Mouse (Mus musculus) brain, embryonic 14.5 days (tissue): ENCODE data around the gene Dusp5. TPM values are rescaled to one million over a fixed set of nuclear protein-coding genes. Genes with fewer than 3 reads are reported as not detected.
A peak's percentile ranks its signal among the peaks of the same experiment; 100 is the strongest.

Source experiments
- DNase-seq: peaks from one replicate; pipeline ENCODE4 v3.0.0-alpha.2; 2011; ENCODE audit warnings: low read depth
- CTCF ChIP-seq: fragments of 200-500 bp; IDR thresholded peaks from 2 replicates; pipeline ENCODE4 v1.5.1; 2012; ENCODE audit warnings: inconsistent platforms, mild to moderate bottlenecking, moderate library complexity, borderline replicate concordance; ENCODE audit not compliant: insufficient read depth, insufficient read length; ENCODE audit errors: extremely low read depth
- POLR2A ChIP-seq: fragments of 200-500 bp; IDR thresholded peaks from 2 replicates; pipeline ENCODE4 v1.6.1; 2012; ENCODE audit warnings: mild to moderate bottlenecking, inconsistent platforms, borderline replicate concordance; ENCODE audit not compliant: poor library complexity, insufficient read depth, insufficient read length, severe bottlenecking; ENCODE audit errors: extremely low read depth
- polyA plus RNA-seq: library from polyadenylated mRNA; depleted of rRNA; stranded (reverse); fragments of >200 nt; gene quantifications from 2 replicates; pipeline ENCODE4 v1.2.3, GENCODE M21; 2012

Gene Dusp5
- polyA plus RNA-seq, 1 experiment = 2.5 TPM

DNA sequence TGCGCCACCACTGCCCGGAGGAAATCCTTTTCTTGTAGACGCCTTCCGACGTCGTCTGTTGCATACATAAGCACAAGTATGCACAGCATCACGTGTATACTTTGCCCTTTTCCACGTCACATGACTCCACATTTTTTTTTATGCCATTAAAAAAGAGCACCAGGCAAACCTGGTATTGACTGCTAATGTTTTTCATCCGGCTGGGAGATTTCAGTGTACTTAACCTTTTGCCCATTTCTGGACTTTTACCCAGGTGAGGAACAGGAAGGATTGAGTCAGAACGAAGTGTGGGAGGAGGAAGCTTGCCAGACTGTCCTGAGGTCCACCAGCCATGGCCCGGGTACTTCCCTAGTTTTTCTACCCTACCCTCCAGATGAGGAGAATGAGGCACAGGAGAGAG is 25.5 kb downstream of the Dusp5 start:
- DNase-seq = no peak

DNA sequence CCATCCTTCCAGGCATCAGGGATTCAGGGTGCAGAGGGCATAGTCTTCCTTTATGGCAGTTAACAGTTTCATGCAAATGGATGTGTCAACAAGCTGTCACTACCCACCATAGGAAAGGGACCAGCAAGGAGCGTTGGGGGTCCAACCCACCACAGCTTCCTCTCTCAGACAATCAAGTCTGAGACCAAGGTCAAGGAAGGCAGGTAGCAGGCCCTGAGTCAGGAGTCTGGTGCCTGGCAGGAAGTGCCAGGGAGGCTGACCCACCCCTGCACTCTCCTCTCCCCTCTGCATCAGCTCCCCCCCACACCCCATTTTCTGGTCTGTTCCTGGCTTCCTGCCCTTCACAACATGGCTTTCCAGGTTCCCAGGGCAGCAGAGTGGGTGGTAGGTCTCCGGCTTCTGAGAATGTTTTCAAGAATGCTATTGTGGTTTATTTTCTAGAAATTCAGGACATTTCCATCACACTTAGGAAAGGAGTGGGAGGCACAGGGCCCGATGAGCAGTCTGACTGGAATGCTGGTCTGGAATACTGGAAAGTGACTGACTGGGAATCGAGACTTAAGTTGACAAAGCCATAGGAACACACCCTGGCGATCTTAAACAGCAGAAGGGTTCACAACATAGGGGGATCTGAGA is 26.2 kb downstream of the Dusp5 start:
- TF ChIP-seq CTCF (no peak), POLR2A (no peak)
- no peak for DNase-seq

More for the DNA sequence above, 25.5 kb downstream of the Dusp5 start:
- no peak for TF ChIP-seq CTCF
- no peak for TF ChIP-seq POLR2A

DNA sequence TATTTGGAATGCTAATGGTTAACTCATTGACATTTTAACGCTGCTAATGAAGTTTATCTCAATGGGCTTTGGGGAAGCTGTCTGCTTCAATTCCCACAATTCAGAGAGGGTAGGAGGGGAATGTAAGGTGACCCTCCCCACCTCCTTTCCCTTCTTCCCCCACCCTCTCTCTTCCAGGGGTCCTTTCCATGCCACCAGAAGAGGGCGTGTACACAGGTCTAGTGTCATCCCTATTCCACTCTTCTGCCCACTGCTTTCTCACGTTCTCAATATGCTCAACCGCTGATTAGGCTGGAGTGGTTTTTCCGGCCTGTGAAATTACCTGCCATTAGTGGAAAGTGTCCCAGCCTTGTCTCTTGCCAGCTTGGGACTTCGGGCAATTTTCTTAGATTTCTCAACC is 27.9 kb downstream of the Dusp5 start:
- TF ChIP-seq POLR2A (no peak), CTCF (no peak)
- no peak for DNase-seq

GRCm38 (mm10) chr19:53557267-53557936 is 28.5 kb downstream of the Dusp5 start:
- TF ChIP-seq CTCF (no peak), POLR2A (no peak)
- DNase-seq = no peak

GRCm38 (mm10) chr19:53560436-53560835 is 31.5 kb downstream of the Dusp5 start:
- no peak for TF ChIP-seq POLR2A
- no peak for TF ChIP-seq CTCF

GRCm38 (mm10) chr19:53564174-53564573 is 35.3 kb downstream of the Dusp5 start:
- no peak for DNase-seq
- TF ChIP-seq CTCF (no peak), POLR2A (no peak)

More at GRCm38 (mm10) chr19:53560436-53560835, 31.5 kb downstream of the Dusp5 start:
- no peak for DNase-seq

GRCm38 (mm10) chr19:53565565-53566277 is 36.8 kb downstream of the Dusp5 start:
- TF ChIP-seq POLR2A (no peak), CTCF (no peak)
- no peak for DNase-seq

DNA sequence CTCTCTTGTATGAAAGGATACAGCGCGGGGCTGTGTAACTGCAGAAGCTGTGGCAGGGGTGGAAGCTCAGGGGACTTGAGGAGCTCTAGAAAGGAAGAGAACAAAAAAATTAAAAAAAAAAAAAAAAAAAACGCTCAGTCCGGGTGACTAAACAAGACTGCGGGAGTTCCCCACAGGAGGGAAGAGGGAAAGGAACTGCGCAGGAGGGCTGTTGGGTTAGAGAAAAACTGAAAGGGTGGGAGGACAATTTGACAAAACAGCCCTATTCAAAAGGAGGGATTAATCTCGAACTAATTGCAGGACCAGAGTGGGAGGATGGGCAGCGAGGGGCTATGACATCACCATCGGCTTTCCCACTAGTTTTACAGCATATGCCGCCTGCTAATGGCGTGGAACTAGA is 39.0 kb downstream of the Dusp5 start:
- TF ChIP-seq POLR2A = no peak
- TF ChIP-seq CTCF = no peak
- peak; percentile 73 for DNase-seq

DNA sequence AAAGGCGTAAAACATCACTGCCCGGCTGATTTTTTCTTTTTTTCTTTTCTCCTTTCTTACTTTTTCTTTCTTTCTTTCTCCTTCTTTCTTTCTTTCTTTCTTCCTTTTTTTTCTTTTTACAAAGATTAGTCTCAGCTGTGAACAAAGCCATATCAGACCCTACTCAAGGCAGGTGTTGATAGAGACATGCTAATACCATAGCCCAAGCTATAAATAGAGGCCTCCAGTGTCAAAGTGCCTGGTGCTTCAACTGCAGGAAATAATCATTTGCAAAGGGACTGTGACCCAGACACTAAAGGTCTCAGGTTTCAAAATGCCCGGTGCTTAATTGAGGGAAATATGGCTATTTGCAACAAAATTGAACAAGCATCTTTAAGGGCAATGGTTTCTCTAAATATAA is 39.6 kb downstream of the Dusp5 start:
- TF ChIP-seq POLR2A = no peak
- no peak for TF ChIP-seq CTCF
- DNase-seq = no peak

DNA sequence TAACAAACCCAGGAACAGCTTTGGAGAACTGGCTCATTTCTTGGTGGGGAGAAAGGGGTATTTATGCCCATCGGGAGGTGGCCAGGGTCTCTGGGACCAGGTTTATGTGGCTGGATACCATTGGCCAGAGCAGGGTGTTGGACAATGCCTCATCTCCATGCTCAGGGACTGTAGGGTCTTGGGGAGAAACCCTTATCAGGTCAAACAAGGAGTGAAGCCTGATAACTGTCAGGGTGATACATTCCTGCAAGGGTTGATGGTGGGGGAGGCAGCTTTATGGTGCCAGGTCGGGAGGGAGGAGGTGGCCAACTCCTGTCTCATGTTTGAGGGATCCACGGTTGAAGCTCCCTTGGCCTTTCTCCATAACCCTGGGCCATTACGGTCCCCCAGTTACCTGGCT is 42.1 kb downstream of the Dusp5 start:
- no peak for DNase-seq
- TF ChIP-seq POLR2A (no peak), CTCF (no peak)

- TF ChIP-seq CTCF = no peak
- no peak for TF ChIP-seq POLR2A
Observed at GRCm38 (mm10) chr19:53571501-53572428, 42.9 kb downstream of the Dusp5 start.

DNA sequence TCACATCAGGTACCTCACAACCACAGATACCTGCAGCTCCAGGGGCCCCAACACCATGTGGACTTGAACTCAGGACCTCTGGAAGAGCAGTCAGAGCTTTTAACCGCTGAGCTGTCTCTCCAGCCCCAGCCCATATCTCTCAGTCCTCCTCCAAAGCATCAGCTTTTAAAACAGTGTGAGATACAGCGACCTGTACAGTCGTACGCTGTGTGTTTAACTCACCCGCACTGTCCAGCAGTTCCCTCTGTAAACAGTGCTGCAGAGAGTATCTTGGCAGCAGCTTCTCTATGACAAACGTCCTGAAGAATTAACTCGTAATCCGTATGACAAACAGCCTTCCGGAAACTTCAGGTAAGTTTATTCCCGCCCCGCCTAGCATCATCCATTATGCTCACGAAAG is 43.7 kb downstream of the Dusp5 start:
- no peak for DNase-seq
- no peak for TF ChIP-seq CTCF
- TF ChIP-seq POLR2A = no peak

More at GRCm38 (mm10) chr19:53571501-53572428, 42.9 kb downstream of the Dusp5 start:
- no peak for DNase-seq
